Mouse (Mus musculus) small intestine, adult 2 months (tissue): Measurements from ENCODE around the gene Muc16. TPM values are rescaled to one million over a fixed set of nuclear protein-coding genes. Genes with fewer than 3 reads are reported as not detected.

Source experiments
- H3K27ac ChIP-seq: fragments of 200-500 bp; 2 replicates; pipeline ENCODE4 v1.5.1; 2012; ENCODE audit warnings: low read depth, low read length, control low read depth, inconsistent platforms; ENCODE audit not compliant: insufficient read depth
- H3K27me3 ChIP-seq: fragments of 200-500 bp; 2 replicates; pipeline ENCODE4 v1.6.1; 2012; ENCODE audit warnings: mild to moderate bottlenecking, moderate library complexity, low read length, inconsistent platforms; ENCODE audit not compliant: control insufficient read depth, insufficient read depth
- H3K36me3 ChIP-seq: fragments of 200-500 bp; 2 replicates; pipeline ENCODE4 v1.6.1; 2012; ENCODE audit warnings: mild to moderate bottlenecking, low read length, control low read depth, inconsistent platforms; ENCODE audit not compliant: control insufficient read depth, insufficient read depth
- H3K4me1 ChIP-seq: fragments of 200-500 bp; 2 replicates; pipeline ENCODE4 v1.6.1; 2012; ENCODE audit warnings: low read length, inconsistent platforms, mixed read lengths; ENCODE audit not compliant: control insufficient read depth, insufficient read depth, insufficient read length
- H3K4me3 ChIP-seq: fragments of 200-500 bp; 2 replicates; pipeline ENCODE4 v1.5.1; 2012; ENCODE audit warnings: low read depth, mild to moderate bottlenecking, control low read depth, inconsistent platforms, low read length, moderate library complexity
- CTCF ChIP-seq: fragments of 200-500 bp; IDR thresholded peaks from 2 replicates; pipeline ENCODE4 v1.5.1; 2012; ENCODE audit warnings: low read depth, mild to moderate bottlenecking, control low read depth, inconsistent platforms, low read length, moderate library complexity, mixed read lengths; ENCODE audit not compliant: insufficient replicate concordance, insufficient read length; ENCODE audit errors: extremely low read depth
- POLR2A ChIP-seq: fragments of 200-500 bp; IDR thresholded peaks from 2 replicates; pipeline ENCODE4 v1.6.1; 2012; ENCODE audit warnings: low read depth, mild to moderate bottlenecking, control low read depth, inconsistent platforms, low read length, moderate library complexity
- WGBS: fragments of 180-500 bp; shearing (Covaris S2); methylation state at CpG from one replicate; pipeline ENCODE4 v1.1.7; 2018; 5-methylcytosine and 5-hydroxymethylcytosine counted together
- polyA plus RNA-seq: library from polyadenylated mRNA; depleted of rRNA; stranded (reverse); fragments of >200 nt; gene quantifications from 2 replicates; pipeline ENCODE4 v1.2.3, GENCODE M21; 2012; rRNA removed

Muc16 gene
- polyA plus RNA-seq, 1 experiment = not detected

GRCm38 (mm10) chr9:18478168-18478567 lies 196.2 kb downstream of the Muc16 start, which contains the start of the genes Zfp558 and Mbd3l1:
TSS of gene Zfp558 (minus strand) at chr9:18478268.
TSS of gene Mbd3l1 (plus strand) at chr9:18478359.
- Histone ChIP-seq H3K4me1 (no peaks in the 10 kb centered on the region; the same call in 1 of the 2 replicates), H3K4me3 (no peak within 1 kb of the TSS), H3K27me3 (no peaks in the 10 kb centered on the region), H3K36me3 (no peaks in the 10 kb centered on the region), H3K27ac (no peak within 1 kb of the TSS)
- 69% methylated on average over 3 of the region's 3 CpGs for WGBS
- TF ChIP-seq CTCF = no peak

GRCm38 (mm10) chr9:18473324-18474128 lies 200.8 kb downstream of the Muc16 start:
- 3% methylated on average over 39 of the region's 39 CpGs for WGBS
- H3K4me3 ChIP-seq = peak overlapping the region; percentile 75
- TF ChIP-seq CTCF (no peak), POLR2A (no peak; the same call in 1 of the 2 replicates)
- no peaks in the 10 kb centered on the region; the same call in 1 of the 2 replicates for H3K4me1 ChIP-seq
- peak overlapping the region; percentile 17 for H3K27ac ChIP-seq
- H3K36me3 ChIP-seq = no peaks in the 10 kb centered on the region
- H3K27me3 ChIP-seq = no peaks in the 10 kb centered on the region

GRCm38 (mm10) chr9:18468005-18468404 lies 206.3 kb downstream of the Muc16 start:
- WGBS = 84% methylated on average over 3 of the region's 3 CpGs
- TF ChIP-seq CTCF = no peak
- TF ChIP-seq POLR2A = no peak
- Histone ChIP-seq H3K4me1 (no peaks in the 10 kb centered on the region), H3K36me3 (no peaks in the 10 kb centered on the region), H3K27ac (no peak overlapping the region), H3K4me3 (no peak overlapping the region), H3K27me3 (no peaks in the 10 kb centered on the region)

GRCm38 (mm10) chr9:18467350-18467749 lies 207.0 kb downstream of the Muc16 start:
- 84% methylated on average over 3 of the region's 3 CpGs for WGBS
- TF ChIP-seq POLR2A (no peak), CTCF (no peak)
- Histone ChIP-seq H3K27ac (no peak overlapping the region), H3K27me3 (no peaks in the 10 kb centered on the region), H3K36me3 (no peaks in the 10 kb centered on the region), H3K4me3 (no peak overlapping the region), H3K4me1 (no peaks in the 10 kb centered on the region)

- H3K27ac ChIP-seq = no peak overlapping the region
- no peak overlapping the region for H3K4me3 ChIP-seq
- no peaks in the 10 kb centered on the region for H3K27me3 ChIP-seq
- H3K36me3 ChIP-seq = peaks cover 5% of the 10 kb centered on the region
- H3K4me1 ChIP-seq = no peaks in the 10 kb centered on the region
- WGBS = 93% methylated on average over 4 of the region's 4 CpGs
- TF ChIP-seq CTCF = no peak
- no peak for TF ChIP-seq POLR2A
Observed at GRCm38 (mm10) chr9:18456520-18456919, 217.8 kb downstream of the Muc16 start.

Other genes with a start within 250 kb of the Muc16 start
- gene Mbd3l2, start 243.9 kb downstream of the Muc16 start, polyA plus RNA-seq = not detected in 2 replicates
- gene Zfp558, start 196.3 kb downstream of the Muc16 start, polyA plus RNA-seq = 0.37 TPM in 1 of 2 replicates, not detected in the other
- not detected in 2 replicates for gene Mbd3l1, start 196.2 kb downstream of the Muc16 start, polyA plus RNA-seq
- not detected in 2 replicates for gene Olfr24, start 89.5 kb upstream of the Muc16 start, polyA plus RNA-seq
- gene Olfr828, start 145.0 kb upstream of the Muc16 start, polyA plus RNA-seq = not detected in 2 replicates
- gene Olfr829, start 180.4 kb upstream of the Muc16 start, polyA plus RNA-seq = not detected in 2 replicates
- gene Olfr830, start 200.2 kb upstream of the Muc16 start, polyA plus RNA-seq = not detected in 2 replicates